Mouse (Mus musculus): ENCODE data around the gene Nr1h4.

- TF ChIP-seq CTCF (IDR thresholded peaks at IDR 0.05; ENCODE audit: insufficient read depth, low read depth, low read length) (no peak), POLR2A (IDR thresholded peaks at IDR 0.05; ENCODE audit: insufficient read depth, low read depth, low read length) (no peak)
These were observed 10.9 kb downstream of the Nr1h4 start for GRCm38 (mm10) chr10:89522481-89522880.
